Mouse (Mus musculus): ENCODE measurements around the gene Gdpd4. TPM values are rescaled to one million over a fixed set of nuclear protein-coding genes. Genes with fewer than 3 reads are reported as not detected.

Gdpd4 gene
- not detected for polyA plus RNA-seq (2017; shearing (Covaris generic))

DNA sequence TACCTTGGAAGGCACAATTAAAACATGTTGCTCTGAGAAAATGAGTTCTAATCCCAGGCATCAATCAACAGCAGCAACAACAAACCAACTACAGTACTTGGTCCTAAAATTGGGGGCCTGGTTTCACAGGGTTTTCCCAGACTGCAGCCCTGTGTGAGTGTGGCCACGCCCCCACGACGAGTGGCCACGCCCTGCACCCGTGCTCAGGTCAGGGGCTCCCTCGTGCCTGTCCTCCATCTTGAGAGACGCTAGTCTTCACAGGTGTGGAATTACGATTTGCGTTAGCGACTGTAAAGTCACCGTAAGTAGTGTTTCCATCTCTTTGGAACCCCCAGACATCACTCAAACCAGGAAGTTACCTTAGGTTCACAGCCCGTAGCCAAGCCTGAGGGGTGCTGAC is at the start of gene Gdpd4:
Gene Gdpd4, plus strand, starts transcription at position 214 of the 400 bp plus-strand sequence.

Other genes with a start within 250 kb of the Gdpd4 start
- 138 TPM for gene Clns1a, start 223.3 kb upstream of the Gdpd4 start, polyA plus RNA-seq (2017; shearing (Covaris generic))
- gene Aqp11, start 181.7 kb upstream of the Gdpd4 start, polyA plus RNA-seq (2017; shearing (Covaris generic)), result 0.82 TPM
- gene Pak1, start 131.4 kb upstream of the Gdpd4 start, polyA plus RNA-seq (2017; shearing (Covaris generic)), result 5.5 TPM
- 3.9 TPM for gene Myo7a, start 199.6 kb downstream of the Gdpd4 start, polyA plus RNA-seq (2017; shearing (Covaris generic))
- gene Omp, start 225.5 kb downstream of the Gdpd4 start, polyA plus RNA-seq (2017; shearing (Covaris generic)), result not detected